Mouse (Mus musculus) megakaryocyte-erythroid progenitor cell, adult 5-6 weeks (primary cell): ENCODE data around the gene Gtpbp8. TPM values are rescaled to one million over a fixed set of nuclear protein-coding genes. Genes with fewer than 3 reads are reported as not detected.

Source experiments
- ATAC-seq: replicated peaks from 2 replicates; pipeline ENCODE4 v1.8.0; 2016; ENCODE audit warnings: mild to moderate bottlenecking, inconsistent platforms; ENCODE audit not compliant: severe bottlenecking, poor library complexity, low FRiP score, low TSS enrichment
- total RNA-seq, 2 experiments: library from RNA; stranded (forward) in 1 of 2; stranded (reverse) in 1 of 2; fragments of 200-1000, 215-1000 nt in 1 of 2; fragments of >200 nt in 1 of 2; fragmentation: Nextera tagmentation in 1 of 2; gene quantifications; 2 replicates each; pipeline ENCODE4 v1.2.3; 2014 to 2017

The Gtpbp8 gene
- total RNA-seq (2014; fragmentation: Nextera tagmentation) (4.7 and 15.2 TPM in 2 replicates), total RNA-seq (2017) (5.7 and 6.1 TPM in 2 replicates)

GRCm38 (mm10) chr16:44745866-44746562 is at the start of gene Gtpbp8:
Gene Gtpbp8 (minus strand): TSS chr16:44746363.
- peak; percentile 92 for ATAC-seq

GRCm38 (mm10) chr16:44794416-44794815 is 48.3 kb upstream of the Gtpbp8 start:
- no peak for ATAC-seq

- no peak for ATAC-seq
Measured at GRCm38 (mm10) chr16:44786934-44787333, 40.8 kb upstream of the Gtpbp8 start.

- no peak for ATAC-seq
Measured at GRCm38 (mm10) chr16:44780751-44781150, 34.6 kb upstream of the Gtpbp8 start.

GRCm38 (mm10) chr16:44779494-44779893 is 33.3 kb upstream of the Gtpbp8 start:
- no peak for ATAC-seq

GRCm38 (mm10) chr16:44778538-44779147 is 32.5 kb upstream of the Gtpbp8 start:
- peak; percentile 85 for ATAC-seq

GRCm38 (mm10) chr16:44774201-44774600 is 28.0 kb upstream of the Gtpbp8 start:
- no peak for ATAC-seq

GRCm38 (mm10) chr16:44773673-44774072 is 27.5 kb upstream of the Gtpbp8 start:
- ATAC-seq, result no peak

- ATAC-seq, result no peak
Measured at GRCm38 (mm10) chr16:44772577-44772976, 26.4 kb upstream of the Gtpbp8 start.

- ATAC-seq, result peak; percentile 59
Measured at GRCm38 (mm10) chr16:44767967-44768366, 21.8 kb upstream of the Gtpbp8 start.

- no peak for ATAC-seq
Measured at GRCm38 (mm10) chr16:44767506-44767905, 21.3 kb upstream of the Gtpbp8 start.

GRCm38 (mm10) chr16:44766320-44766892 is 20.2 kb upstream of the Gtpbp8 start:
- ATAC-seq, result no peak

GRCm38 (mm10) chr16:44765555-44766319 is 19.6 kb upstream of the Gtpbp8 start, which contains the start of gene Cd200r1:
Gene Cd200r1 (plus strand): TSS chr16:44765736.
- peak; percentile 81 for ATAC-seq

GRCm38 (mm10) chr16:44761811-44762210 is 15.6 kb upstream of the Gtpbp8 start:
- 0 out of 2 replicates have a peak, but pooled peaks have one; percentile 29 for ATAC-seq

- no peak for ATAC-seq
Measured at GRCm38 (mm10) chr16:44757700-44758099, 11.5 kb upstream of the Gtpbp8 start.

GRCm38 (mm10) chr16:44748007-44748406 is 1.8 kb upstream of the Gtpbp8 start:
- no peak for ATAC-seq

GRCm38 (mm10) chr16:44745471-44745865 is 695 bp downstream of the Gtpbp8 start:
- ATAC-seq, result peak; percentile 39

- no peak for ATAC-seq
Measured at GRCm38 (mm10) chr16:44742753-44743152, 3.4 kb downstream of the Gtpbp8 start.

GRCm38 (mm10) chr16:44736118-44736517 is 10.0 kb downstream of the Gtpbp8 start:
- no peak for ATAC-seq

GRCm38 (mm10) chr16:44735676-44736075 is 10.5 kb downstream of the Gtpbp8 start:
- no peak for ATAC-seq
